Mouse (Mus musculus) limb, embryonic 11.5 days (tissue): ENCODE data around the gene Txnrd2. TPM values are rescaled to one million over a fixed set of nuclear protein-coding genes. Genes with fewer than 3 reads are reported as not detected.

Experiments
- ATAC-seq: fragments of 200-750 bp; cut with Nextera tagmentation; 2 replicates; pipeline ENCODE4 v1.8.0; 2017; ENCODE audit warnings: low read depth; ENCODE audit not compliant: insufficient number of reproducible peaks, low FRiP score, low TSS enrichment
- DNase-seq: peaks from one replicate; pipeline ENCODE4 v3.0.0-alpha.2; 2015; ENCODE audit warnings: low spot score
- H3K27ac ChIP-seq: fragments of 300-500 bp; sonication (generic); replicated peaks from 2 replicates; pipeline ENCODE4 v1.5.1; 2014; ENCODE audit warnings: low read depth, mild to moderate bottlenecking, low read length
- H3K27me3 ChIP-seq: fragments of 300-500 bp; sonication (generic); 2 replicates; pipeline ENCODE4 v1.6.1; 2014; ENCODE audit warnings: mild to moderate bottlenecking, low read length, mixed read lengths; ENCODE audit not compliant: control insufficient read depth, insufficient read depth
- H3K36me3 ChIP-seq: fragments of 300-500 bp; sonication (generic); 2 replicates; pipeline ENCODE4 v1.6.1; 2014; ENCODE audit warnings: mild to moderate bottlenecking, low read length, moderate library complexity, mixed read lengths; ENCODE audit not compliant: control insufficient read depth, insufficient read depth
- H3K4me1 ChIP-seq: fragments of 300-500 bp; sonication (generic); 2 replicates; pipeline ENCODE4 v1.6.1; 2014; ENCODE audit warnings: low read length, mixed read lengths; ENCODE audit not compliant: control insufficient read depth, insufficient read depth
- H3K4me2 ChIP-seq: fragments of 300-500 bp; sonication (generic); 2 replicates; pipeline ENCODE4 v1.6.1; 2014; ENCODE audit warnings: low read depth, mild to moderate bottlenecking, moderate library complexity; ENCODE audit not compliant: severe bottlenecking
- H3K4me3 ChIP-seq: fragments of 300-500 bp; sonication (generic); 2 replicates; pipeline ENCODE4 v1.5.1; 2014; ENCODE audit warnings: low read depth, low read length
- H3K9ac ChIP-seq: fragments of 300-500 bp; sonication (generic); 2 replicates; pipeline ENCODE4 v1.6.1; 2014; ENCODE audit warnings: mild to moderate bottlenecking, low read length
- H3K9me3 ChIP-seq: fragments of 300-500 bp; sonication (generic); 2 replicates; pipeline ENCODE4 v1.6.1; 2016; ENCODE audit warnings: low read length; ENCODE audit not compliant: control insufficient read depth
- WGBS: fragments of 180-500 bp; shearing (Covaris S2); extraction: QIAGEN DNeasy Blood & Tissue Kit; methylation state at CpG from one replicate; pipeline ENCODE4 v1.1.7; 2014; 5-methylcytosine and 5-hydroxymethylcytosine counted together
- polyA plus RNA-seq: library from polyadenylated mRNA; unstranded; fragments of >200 nt; fragmentation: Nextera tagmentation; extraction: Ambion mirVana; gene quantifications from 2 replicates; pipeline ENCODE4 v1.2.1, GENCODE M21; 2014

The Txnrd2 gene
- polyA plus RNA-seq, 1 experiment from 2014 or later = 21.9 TPM

GRCm38 (mm10) chr16:18484386-18484785, 58.2 kb downstream of the Txnrd2 start:
- WGBS = 44% methylated on average over 4 of the region's 4 CpGs
- H3K27me3 ChIP-seq = no peaks in the 10 kb centered on the region
- ATAC-seq = no peak

GRCm38 (mm10) chr16:18484794-18485435, 58.7 kb downstream of the Txnrd2 start:
- H3K36me3 ChIP-seq = no peaks in the 10 kb centered on the region
- WGBS = 77% methylated on average over 5 of the region's 5 CpGs
- no peak overlapping the region for H3K4me2 ChIP-seq
- DNase-seq (no peak), ATAC-seq (no peak)
- no peaks in the 10 kb centered on the region for H3K9me3 ChIP-seq
- H3K4me3 ChIP-seq = no peak overlapping the region
- no peaks in the 10 kb centered on the region for H3K27me3 ChIP-seq
- no peaks in the 10 kb centered on the region for H3K4me1 ChIP-seq
- no peak overlapping the region for H3K27ac ChIP-seq
- no peak overlapping the region for H3K9ac ChIP-seq

More at GRCm38 (mm10) chr16:18484386-18484785, 58.2 kb downstream of the Txnrd2 start:
- no peak overlapping the region for H3K27ac ChIP-seq
- H3K9me3 ChIP-seq = no peaks in the 10 kb centered on the region
- H3K4me2 ChIP-seq = no peak overlapping the region
- H3K4me1 ChIP-seq = no peaks in the 10 kb centered on the region
- H3K36me3 ChIP-seq = no peaks in the 10 kb centered on the region
- DNase-seq = no peak
- H3K9ac ChIP-seq = no peak overlapping the region
- H3K4me3 ChIP-seq = no peak overlapping the region

DNA sequence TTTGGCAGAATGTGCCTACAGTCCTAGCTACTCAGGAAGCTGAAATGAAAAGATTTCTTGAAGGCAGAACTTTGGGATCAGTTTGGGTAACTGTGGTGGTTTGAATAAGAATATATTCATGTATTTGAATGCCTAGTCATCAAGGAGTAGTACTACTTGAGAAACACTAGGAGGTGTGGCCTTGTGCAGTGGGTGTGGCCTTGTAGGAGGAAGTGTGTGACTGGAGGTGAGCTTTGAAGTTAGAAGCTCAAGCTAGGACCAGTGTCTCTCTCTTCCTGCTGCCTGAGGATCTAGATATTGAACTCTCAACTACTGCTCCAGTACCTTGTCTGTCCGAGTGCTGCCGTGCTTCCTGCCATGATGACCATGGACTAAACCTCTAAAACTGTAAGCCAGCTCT, 59.9 kb downstream of the Txnrd2 start:
- 94% methylated on average over 2 of the region's 2 CpGs for WGBS
- no peaks in the 10 kb centered on the region for H3K4me1 ChIP-seq
- no peak overlapping the region for H3K4me3 ChIP-seq
- H3K9ac ChIP-seq = no peak overlapping the region
- ATAC-seq (no peak), DNase-seq (no peak)
- no peak overlapping the region for H3K4me2 ChIP-seq
- no peaks in the 10 kb centered on the region for H3K27me3 ChIP-seq
- no peaks in the 10 kb centered on the region for H3K36me3 ChIP-seq
- H3K27ac ChIP-seq = no peak overlapping the region
- H3K9me3 ChIP-seq = no peaks in the 10 kb centered on the region

- no peaks in the 10 kb centered on the region for H3K4me1 ChIP-seq
- no peak overlapping the region for H3K9ac ChIP-seq
- no peaks in the 10 kb centered on the region for H3K9me3 ChIP-seq
- H3K27me3 ChIP-seq = no peaks in the 10 kb centered on the region
- H3K36me3 ChIP-seq = no peaks in the 10 kb centered on the region
- no peak overlapping the region for H3K4me3 ChIP-seq
- DNase-seq = no peak
- H3K27ac ChIP-seq = no peak overlapping the region
- ATAC-seq = no peak
- H3K4me2 ChIP-seq = no peak overlapping the region
- WGBS = 99% methylated on average over 3 of the region's 3 CpGs
These were observed 64.1 kb downstream of the Txnrd2 start for GRCm38 (mm10) chr16:18490281-18490680.

DNA sequence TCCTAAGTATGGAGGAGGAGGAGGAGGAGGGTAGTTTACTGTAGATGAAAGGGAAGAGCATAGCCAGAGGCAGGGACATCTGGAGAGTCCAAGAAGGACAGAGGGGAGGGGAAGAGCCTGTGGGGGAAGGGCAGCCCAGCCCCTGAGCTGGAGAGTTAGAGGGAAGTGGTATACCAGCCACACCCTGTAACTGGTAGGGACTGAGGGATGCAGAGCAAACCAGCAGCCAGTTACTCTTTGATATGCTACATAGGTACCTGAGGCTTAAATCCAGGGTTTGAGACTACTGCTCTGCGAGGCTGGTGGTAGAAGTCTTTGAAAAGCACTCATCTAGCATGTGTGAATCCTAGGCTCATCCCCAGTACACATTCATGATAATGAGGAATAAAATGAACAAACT, 64.7 kb downstream of the Txnrd2 start:
- no peak overlapping the region for H3K4me2 ChIP-seq
- no peak for DNase-seq
- no peak for ATAC-seq
- no peaks in the 10 kb centered on the region for H3K4me1 ChIP-seq
- H3K27ac ChIP-seq = no peak overlapping the region
- no peaks in the 10 kb centered on the region for H3K9me3 ChIP-seq
- no peaks in the 10 kb centered on the region for H3K36me3 ChIP-seq
- H3K9ac ChIP-seq = no peak overlapping the region
- no peak overlapping the region for H3K4me3 ChIP-seq
- 50% methylated on average over 1 of the region's 1 CpGs for WGBS
- H3K27me3 ChIP-seq = no peaks in the 10 kb centered on the region

- WGBS = 4% methylated on average over 6 of the region's 6 CpGs
- Histone ChIP-seq H3K9me3 (no peaks in the 10 kb centered on the region), H3K4me2 (peak overlapping the region; percentile 89), H3K27ac (peak overlapping the region; percentile 43), H3K4me3 (peak overlapping the region; percentile 64), H3K4me1 (peaks cover 11% of the 10 kb centered on the region), H3K27me3 (no peaks in the 10 kb centered on the region), H3K36me3 (peaks cover 13% of the 10 kb centered on the region), H3K9ac (peak overlapping the region; percentile 78)
- DNase-seq (no peak), ATAC-seq (peak; percentile 19; the same call in 1 of the 2 replicates)
These were observed 71.8 kb downstream of the Txnrd2 start for GRCm38 (mm10) chr16:18497865-18498515.

- Histone ChIP-seq H3K9ac (peak within 1 kb of the TSS; percentile 78), H3K4me3 (peak within 1 kb of the TSS; percentile 64), H3K9me3 (no peaks in the 10 kb centered on the region), H3K4me2 (peak within 1 kb of the TSS; percentile 89), H3K36me3 (peaks cover 13% of the 10 kb centered on the region), H3K27ac (peak within 1 kb of the TSS; percentile 43), H3K27me3 (no peaks in the 10 kb centered on the region), H3K4me1 (peaks cover 11% of the 10 kb centered on the region)
- WGBS = 1% methylated on average over 51 of the region's 51 CpGs
- ATAC-seq (peak; percentile 93), DNase-seq (peak; percentile 96)
These were observed 72.4 kb downstream of the Txnrd2 start, which contains the start of the genes Gnb1l and Rtl10 for GRCm38 (mm10) chr16:18498558-18498990. TSS of gene Gnb1l (plus strand) at chr16:18498713. TSS of gene Rtl10 (plus strand) at chr16:18498901.

DNA sequence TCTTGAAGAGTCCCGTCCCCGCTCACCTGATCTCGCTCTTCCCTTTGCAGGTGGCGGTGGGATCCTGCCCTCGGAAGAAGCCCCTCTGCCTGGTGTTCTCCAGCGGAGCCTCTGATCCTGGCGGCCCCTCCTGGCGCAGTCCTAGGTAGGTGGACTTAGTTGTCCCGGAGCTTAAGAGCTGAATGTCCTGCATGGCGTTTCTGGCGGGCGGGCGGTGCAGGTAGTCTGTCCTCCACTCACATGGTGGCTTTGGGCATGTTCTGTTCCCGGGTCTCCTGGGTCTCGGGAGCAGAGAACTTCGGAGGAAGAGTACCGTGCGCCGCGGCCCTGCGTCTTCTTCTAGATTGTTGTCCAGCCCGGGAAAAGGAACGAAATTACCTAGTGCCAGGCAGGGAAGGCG, 72.8 kb downstream of the Txnrd2 start:
- H3K9ac ChIP-seq = peak overlapping the region; percentile 78
- ATAC-seq = no peak
- H3K27ac ChIP-seq = no peak overlapping the region
- DNase-seq = no peak
- peak overlapping the region; percentile 89 for H3K4me2 ChIP-seq
- peaks cover 15% of the 10 kb centered on the region for H3K36me3 ChIP-seq
- H3K4me1 ChIP-seq = peaks cover 11% of the 10 kb centered on the region
- under 1% methylated on average over 24 of the region's 24 CpGs for WGBS
- peak overlapping the region; percentile 64 for H3K4me3 ChIP-seq
- H3K27me3 ChIP-seq = no peaks in the 10 kb centered on the region
- H3K9me3 ChIP-seq = no peaks in the 10 kb centered on the region
